In genomic region chr17:68042377-68042776, GRCm38 (mm10) we compare ENCODE assay signal across 25 mouse cellular contexts. TPM values are rescaled to one million over a fixed set of nuclear protein-coding genes. Genes with fewer than 3 reads are reported as not detected.
A peak's percentile ranks its signal among the peaks of the same experiment; 100 is the strongest.
DNase-seq lines count a peak whose midpoint lies in the region; ATAC-seq lines count a peak whose summit lies in the region.
"Had no signal": no experiment of that assay in that cellular context is flagged by ENCODE, and none has a peak within 500 bp of the region (broad histone marks: within the 10 kb centered on the region; RNA-seq: fewer than 3 reads in every experiment).

No protein-coding gene starts in this region.

- H3K9me3 ChIP-seq in heart, embryonic 10.5 days, result no peaks in the 10 kb centered on the region
- no peaks in the 10 kb centered on the region for H3K9me3 ChIP-seq in forebrain, embryonic 10.5 days
- no peaks in the 10 kb centered on the region for H3K9me3 ChIP-seq in hindbrain, embryonic 14.5 days (ENCODE audit: control insufficient read depth, low read length)
- H3K9me3 ChIP-seq: embryonic facial prominence, embryonic 10.5 days; embryonic facial prominence, embryonic 12.5 days; forebrain, embryonic 12.5 days had no signal

- no peak overlapping the region for H3K9ac ChIP-seq in hindbrain, embryonic 14.5 days
- H3K9ac ChIP-seq: embryonic facial prominence, embryonic 12.5 days; forebrain, embryonic 12.5 days had no signal

- ATAC-seq in common myeloid progenitor, adult 5-6 weeks (replicated peaks; ENCODE audit: low read depth, poor library complexity, severe bottlenecking), result 0 out of 2 replicates have a peak, but pooled peaks have one; percentile 39
- peak; percentile 77 for ATAC-seq in megakaryocyte, adult 5-6 weeks (ENCODE audit: poor library complexity, severe bottlenecking)
- ATAC-seq in hindbrain, embryonic 14.5 days (ENCODE audit: low FRiP score), result no peak
- ATAC-seq: activated CD4-positive, CD25-positive, alpha-beta regulatory T cell, adult 4 months; CD4-positive, CD25-positive, alpha-beta regulatory T cell, adult 4 months; forebrain, embryonic 14.5 days; forebrain, embryonic 16.5 days; Patski had no signal

- no peak overlapping the region for H3K4me2 ChIP-seq in hindbrain, embryonic 14.5 days (replicated peaks)
- H3K4me2 ChIP-seq: embryonic facial prominence, embryonic 12.5 days; forebrain, embryonic 12.5 days had no signal

- H3K4me1 ChIP-seq in heart, embryonic 10.5 days, result no peaks in the 10 kb centered on the region
- H3K4me1 ChIP-seq in forebrain, embryonic 10.5 days, result 0 out of 2 replicates have a peak, but pooled peaks cover 3% of the 10 kb centered on the region
- H3K4me1 ChIP-seq in hindbrain, embryonic 14.5 days (replicated peaks; ENCODE audit: control insufficient read depth, insufficient read depth, low read length), result no peaks in the 10 kb centered on the region
- H3K4me1 ChIP-seq: forebrain, embryonic 12.5 days had no signal

- H3K36me3 ChIP-seq in heart, embryonic 10.5 days, result no peaks in the 10 kb centered on the region
- H3K36me3 ChIP-seq in forebrain, embryonic 10.5 days (replicated peaks), result no peaks in the 10 kb centered on the region
- no peaks in the 10 kb centered on the region for H3K36me3 ChIP-seq in hindbrain, embryonic 14.5 days (replicated peaks; ENCODE audit: control insufficient read depth, insufficient read depth)
- H3K36me3 ChIP-seq: embryonic facial prominence, embryonic 10.5 days; embryonic facial prominence, embryonic 12.5 days; forebrain, embryonic 12.5 days; G1E had no signal

- H3K27ac ChIP-seq in heart, embryonic 10.5 days, result no peak overlapping the region
- no peak overlapping the region for H3K27ac ChIP-seq in forebrain, embryonic 10.5 days
- H3K27ac ChIP-seq in hindbrain, embryonic 14.5 days, result no peak overlapping the region
- H3K27ac ChIP-seq: embryonic facial prominence, embryonic 10.5 days; embryonic facial prominence, embryonic 12.5 days; forebrain, embryonic 12.5 days had no signal

- H3K27me3 ChIP-seq in heart, embryonic 10.5 days (ENCODE audit: insufficient read depth, poor library complexity, severe bottlenecking), result no peaks in the 10 kb centered on the region
- H3K27me3 ChIP-seq in forebrain, embryonic 10.5 days (ENCODE audit: poor library complexity, severe bottlenecking), result no peaks in the 10 kb centered on the region
- H3K27me3 ChIP-seq in hindbrain, embryonic 14.5 days (ENCODE audit: control insufficient read depth, insufficient read depth, low read length), result no peaks in the 10 kb centered on the region
- H3K27me3 ChIP-seq: CH12.LX; embryonic facial prominence, embryonic 12.5 days; forebrain, embryonic 12.5 days; Patski had no signal

- 95% methylated on average over 4 of the region's 4 CpGs for WGBS in heart, embryonic 10.5 days
- WGBS in forebrain, embryonic 10.5 days, result 95% methylated on average over 4 of the region's 4 CpGs
- WGBS in hindbrain, embryonic 14.5 days, result 97% methylated on average over 4 of the region's 4 CpGs

- no peak overlapping the region for H3K4me3 ChIP-seq in heart, embryonic 10.5 days
- H3K4me3 ChIP-seq in forebrain, embryonic 10.5 days, result no peak overlapping the region
- H3K4me3 ChIP-seq in hindbrain, embryonic 14.5 days (replicated peaks; ENCODE audit: low read length), result no peak overlapping the region
- H3K4me3 ChIP-seq: embryonic facial prominence, embryonic 10.5 days; embryonic facial prominence, embryonic 12.5 days; forebrain, embryonic 12.5 days had no signal

- peak; percentile 73 for DNase-seq in heart, adult 11 months
- no peak for DNase-seq in heart, embryonic 10.5 days (ENCODE audit: low spot score)
- no peak for DNase-seq in forebrain, embryonic 10.5 days (ENCODE audit: extremely low spot score, low spot score)
- DNase-seq in hindbrain, embryonic 14.5 days (ENCODE audit: low spot score), result no peak
- DNase-seq: adrenal gland, adult 8-10 months; adrenal gland, postnatal 14 days; adrenal gland, postnatal 36 days; B cell, adult 2 months; cerebellum, adult 11-12 months; cerebellum, adult 2 months; cerebellum, adult 9-10 months; cerebellum, postnatal 10 days; cerebellum, postnatal 25 days had no signal

RNA-seq across cellular contexts. Expression of gene Arhgap28, which starts 38.5 kb away (rescaled TPM):
- 23.0 and 38.1 TPM in 2 replicates for polyA plus RNA-seq in heart, embryonic 10.5 days (2016; fragmentation: Nextera tagmentation; extraction: Ambion mirVana)
- total RNA-seq in common myeloid progenitor, adult 5-6 weeks (2017), result 2.0 and 2.7 TPM in 2 replicates
- total RNA-seq in megakaryocyte, adult 5-6 weeks (2015), result 0.54 and 0.84 TPM in 2 replicates
- 0.29 and 0.37 TPM in 2 replicates for total RNA-seq in megakaryocyte, adult 5-6 weeks (2017)
- 28.0 and 28.9 TPM in 2 replicates for polyA plus RNA-seq in forebrain, embryonic 10.5 days (2016; fragmentation: Nextera tagmentation; extraction: Ambion mirVana)
- polyA plus RNA-seq in hindbrain, embryonic 14.5 days (2014; fragmentation: Nextera tagmentation; extraction: Ambion mirVana), result 10.7 and 12.2 TPM in 2 replicates
- total RNA-seq: CH12.LX had no signal
- polyA plus RNA-seq: CD4-positive, CD25-positive, alpha-beta regulatory T cell, adult 4 months; G1E had no signal
